Mouse (Mus musculus): ENCODE data around the gene Atg2a. TPM values are rescaled to one million over a fixed set of nuclear protein-coding genes. Genes with fewer than 3 reads are reported as not detected.

Gene Atg2a
- 3.6 and 4.0 TPM in 2 replicates for polyA plus RNA-seq (2015; fragmentation: Nextera tagmentation; extraction: Ambion mirVana)

DNA sequence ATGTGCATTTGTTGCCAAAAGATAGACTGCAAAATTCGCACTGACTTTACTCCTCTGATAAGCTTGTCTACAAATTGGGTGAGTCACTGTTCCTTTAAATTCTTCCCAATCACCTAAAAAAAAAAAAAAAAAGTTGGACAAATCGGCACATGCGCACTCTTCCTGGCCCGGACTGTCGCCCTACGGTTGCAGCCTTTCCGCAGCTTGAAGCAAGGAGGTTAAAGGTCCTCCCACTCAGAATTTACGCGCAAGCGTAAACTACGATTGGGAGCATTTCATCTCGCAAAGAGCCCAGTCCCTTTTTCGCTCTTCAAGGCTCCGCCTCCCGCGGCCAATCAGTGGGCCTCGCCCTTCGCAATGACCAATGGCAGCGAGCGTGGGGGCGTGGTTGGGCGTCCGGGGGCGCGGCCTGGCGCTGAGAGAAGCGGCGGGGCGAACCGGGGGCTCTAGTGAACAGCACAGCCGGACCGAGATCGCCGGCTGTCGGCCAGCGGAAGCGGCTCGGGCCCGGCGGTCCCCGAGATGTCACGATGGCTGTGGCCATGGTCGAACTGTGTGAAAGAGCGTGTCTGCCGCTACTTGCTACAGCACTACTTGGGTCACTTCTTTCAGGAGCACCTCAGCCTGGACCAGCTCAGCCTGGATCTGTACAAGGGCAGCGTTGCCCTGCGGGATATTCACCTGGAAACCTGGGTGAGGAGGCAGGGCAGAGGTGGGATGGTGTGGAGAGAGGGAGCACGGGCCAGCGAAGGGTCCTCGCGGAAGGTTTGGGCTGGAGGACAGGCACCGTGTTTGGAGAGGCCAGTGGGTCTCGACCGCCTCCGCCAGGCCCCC lies at the start of gene Atg2a:
TSS of gene Atg2a (plus strand) at position 395 of the 834 bp plus-strand sequence.
- Histone ChIP-seq H3K9ac (ENCODE audit: low read depth, low read length) (peak within 1 kb of the TSS; percentile 77), H3K27ac (ENCODE audit: low read depth, low read length) (peak within 1 kb of the TSS; percentile 77), H3K9me3 (ENCODE audit: control insufficient read depth) (no peaks in the 10 kb centered on the region), H3K36me3 (ENCODE audit: control insufficient read depth, insufficient read depth) (peaks cover 22% of the 10 kb centered on the region), H3K27me3 (replicated peaks; ENCODE audit: control insufficient read depth, insufficient read depth, low read length) (no peaks in the 10 kb centered on the region), H3K4me2 (replicated peaks; ENCODE audit: low read depth) (peak within 1 kb of the TSS; percentile 88), H3K4me1 (replicated peaks; ENCODE audit: control insufficient read depth, insufficient read depth, low read length) (peaks cover 2% of the 10 kb centered on the region; the same call in 1 of the 2 replicates), H3K4me3 (ENCODE audit: low read depth, low read length) (peak within 1 kb of the TSS; percentile 90)
- peak; percentile 95 for ATAC-seq
- peak; percentile 48 for TF ChIP-seq CTCF (IDR thresholded peaks at IDR 0.05; ENCODE audit: low read depth)
- under 1% methylated on average over 55 of the region's 55 CpGs for WGBS

DNA sequence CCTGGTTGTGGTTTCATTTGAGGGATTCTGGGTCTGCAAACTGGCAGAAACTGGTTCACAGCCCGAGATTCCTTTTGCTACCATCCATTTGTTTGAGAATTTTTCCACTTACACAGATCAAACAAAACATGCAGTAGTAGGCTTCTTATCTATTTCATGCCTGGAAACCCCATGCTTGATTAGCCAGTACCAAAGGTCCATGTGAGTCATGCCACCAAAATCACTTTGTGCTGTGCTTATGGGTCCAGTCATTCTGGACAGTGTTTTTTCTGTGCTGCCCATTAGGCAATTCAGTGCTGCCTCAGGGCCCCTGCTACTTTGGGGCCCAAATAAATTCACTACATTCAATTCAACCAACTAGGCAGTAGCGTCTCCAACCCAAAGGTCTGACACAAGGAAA lies 37.2 kb upstream of the Atg2a start:
- Histone ChIP-seq H3K27ac (ENCODE audit: low read depth, low read length) (no peak overlapping the region), H3K27me3 (replicated peaks; ENCODE audit: control insufficient read depth, insufficient read depth, low read length) (no peaks in the 10 kb centered on the region), H3K9me3 (ENCODE audit: control insufficient read depth) (no peaks in the 10 kb centered on the region), H3K4me1 (replicated peaks; ENCODE audit: control insufficient read depth, insufficient read depth, low read length) (peaks cover 3% of the 10 kb centered on the region; the same call in 1 of the 2 replicates), H3K9ac (ENCODE audit: low read depth, low read length) (no peak overlapping the region), H3K36me3 (ENCODE audit: control insufficient read depth, insufficient read depth) (no peaks in the 10 kb centered on the region), H3K4me3 (ENCODE audit: low read depth, low read length) (no peak overlapping the region), H3K4me2 (replicated peaks; ENCODE audit: low read depth) (no peak overlapping the region)
- TF ChIP-seq CTCF (IDR thresholded peaks at IDR 0.05; ENCODE audit: low read depth), result no peak
- ATAC-seq, result peak; percentile 74
- 43% methylated on average over 2 of the region's 2 CpGs for WGBS

DNA sequence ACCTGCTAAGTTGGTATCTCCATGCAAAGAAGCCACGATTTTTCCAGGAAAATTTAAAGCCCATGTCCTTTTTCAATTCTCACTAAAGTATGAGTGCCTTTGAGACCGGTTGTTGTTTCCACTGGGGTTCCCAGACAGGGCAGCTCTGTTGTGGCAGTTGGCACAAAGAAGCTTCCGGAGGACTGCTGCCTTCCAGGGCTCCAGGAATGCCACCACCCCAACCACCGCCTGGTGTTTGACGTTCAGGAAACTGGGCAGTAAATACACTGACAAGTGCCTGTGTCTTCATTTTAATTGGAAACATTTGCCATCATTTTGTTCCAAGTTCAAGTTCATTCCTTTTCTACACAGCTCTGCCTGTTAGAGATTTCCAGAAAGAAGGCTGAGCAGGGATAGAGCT lies 34.8 kb upstream of the Atg2a start:
- H3K9me3 ChIP-seq (ENCODE audit: control insufficient read depth), result no peaks in the 10 kb centered on the region
- 73% methylated on average over 5 of the region's 5 CpGs for WGBS
- H3K9ac ChIP-seq (ENCODE audit: low read depth, low read length), result no peak overlapping the region
- no peaks in the 10 kb centered on the region for H3K27me3 ChIP-seq (replicated peaks; ENCODE audit: control insufficient read depth, insufficient read depth, low read length)
- H3K36me3 ChIP-seq (ENCODE audit: control insufficient read depth, insufficient read depth), result no peaks in the 10 kb centered on the region
- H3K4me2 ChIP-seq (replicated peaks; ENCODE audit: low read depth), result no peak overlapping the region
- ATAC-seq, result no peak
- H3K4me3 ChIP-seq (ENCODE audit: low read depth, low read length), result no peak overlapping the region
- peaks cover 3% of the 10 kb centered on the region; the same call in 1 of the 2 replicates for H3K4me1 ChIP-seq (replicated peaks; ENCODE audit: control insufficient read depth, insufficient read depth, low read length)
- no peak overlapping the region for H3K27ac ChIP-seq (ENCODE audit: low read depth, low read length)
- no peak for TF ChIP-seq CTCF (IDR thresholded peaks at IDR 0.05; ENCODE audit: low read depth)

DNA sequence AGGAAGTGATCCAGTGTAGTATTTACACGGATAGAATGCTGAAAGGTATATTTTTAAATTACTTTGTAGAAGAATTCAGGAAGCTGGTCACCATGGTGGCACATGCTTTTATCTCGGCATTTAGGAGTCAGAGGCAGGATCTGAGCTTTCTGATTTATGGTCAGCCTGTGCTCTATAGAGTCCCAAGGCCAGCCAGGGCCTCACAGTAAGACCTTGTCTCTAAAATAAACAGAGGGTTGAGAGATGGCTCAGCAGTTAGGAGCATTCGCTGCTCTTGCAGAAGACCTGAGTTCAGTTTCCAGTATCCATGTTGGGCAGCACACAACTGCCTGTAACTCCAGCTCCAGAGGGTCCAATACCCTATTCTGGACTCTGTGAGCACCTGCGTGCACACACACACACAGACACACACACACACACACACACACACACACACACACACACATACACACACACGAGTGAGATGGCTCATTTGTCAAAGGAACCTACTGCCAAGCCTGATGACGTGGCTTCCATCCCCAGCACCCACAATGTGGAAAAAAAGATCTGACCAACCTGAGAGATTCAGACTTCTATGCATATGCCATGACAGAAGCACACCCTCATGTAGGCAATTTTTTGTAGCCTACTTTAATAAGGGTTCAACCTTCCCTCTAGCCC lies 25.3 kb upstream of the Atg2a start:
- Histone ChIP-seq H3K4me3 (ENCODE audit: low read depth, low read length) (no peak overlapping the region), H3K27ac (ENCODE audit: low read depth, low read length) (no peak overlapping the region), H3K4me1 (replicated peaks; ENCODE audit: control insufficient read depth, insufficient read depth, low read length) (no peaks in the 10 kb centered on the region), H3K9ac (ENCODE audit: low read depth, low read length) (no peak overlapping the region), H3K9me3 (ENCODE audit: control insufficient read depth) (no peaks in the 10 kb centered on the region), H3K4me2 (replicated peaks; ENCODE audit: low read depth) (no peak overlapping the region), H3K36me3 (ENCODE audit: control insufficient read depth, insufficient read depth) (no peaks in the 10 kb centered on the region), H3K27me3 (replicated peaks; ENCODE audit: control insufficient read depth, insufficient read depth, low read length) (no peaks in the 10 kb centered on the region)
- WGBS, result 43% methylated on average over 6 of the region's 6 CpGs
- no peak for ATAC-seq
- no peak for TF ChIP-seq CTCF (IDR thresholded peaks at IDR 0.05; ENCODE audit: low read depth)

DNA sequence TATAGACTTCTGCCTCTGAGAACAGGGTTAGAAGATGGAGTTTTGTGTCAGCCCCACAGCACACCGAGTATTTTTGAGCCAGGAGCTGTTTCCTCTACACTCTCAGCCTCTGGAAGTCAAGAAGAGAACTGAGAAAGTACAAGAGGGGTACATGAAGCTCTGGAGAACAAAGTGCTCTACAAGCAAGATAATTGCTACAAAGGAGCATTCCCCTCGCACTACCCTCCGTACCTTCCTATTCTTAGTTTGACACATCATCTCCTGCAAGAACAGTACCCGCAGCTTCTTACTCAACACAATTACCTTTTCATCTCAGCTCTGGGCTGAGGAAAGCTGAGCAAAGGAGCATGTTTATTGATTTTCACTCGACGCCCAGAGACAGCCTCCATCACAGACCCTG lies 22.9 kb upstream of the Atg2a start:
- 70% methylated on average over 6 of the region's 6 CpGs for WGBS
- no peaks in the 10 kb centered on the region for H3K27me3 ChIP-seq (replicated peaks; ENCODE audit: control insufficient read depth, insufficient read depth, low read length)
- ATAC-seq, result no peak
- TF ChIP-seq CTCF (IDR thresholded peaks at IDR 0.05; ENCODE audit: low read depth), result no peak
- no peaks in the 10 kb centered on the region for H3K4me1 ChIP-seq (replicated peaks; ENCODE audit: control insufficient read depth, insufficient read depth, low read length)
- H3K9me3 ChIP-seq (ENCODE audit: control insufficient read depth), result no peaks in the 10 kb centered on the region
- H3K9ac ChIP-seq (ENCODE audit: low read depth, low read length), result no peak overlapping the region
- no peak overlapping the region for H3K27ac ChIP-seq (ENCODE audit: low read depth, low read length)
- no peak overlapping the region for H3K4me3 ChIP-seq (ENCODE audit: low read depth, low read length)
- H3K4me2 ChIP-seq (replicated peaks; ENCODE audit: low read depth), result no peak overlapping the region
- H3K36me3 ChIP-seq (ENCODE audit: control insufficient read depth, insufficient read depth), result no peaks in the 10 kb centered on the region

DNA sequence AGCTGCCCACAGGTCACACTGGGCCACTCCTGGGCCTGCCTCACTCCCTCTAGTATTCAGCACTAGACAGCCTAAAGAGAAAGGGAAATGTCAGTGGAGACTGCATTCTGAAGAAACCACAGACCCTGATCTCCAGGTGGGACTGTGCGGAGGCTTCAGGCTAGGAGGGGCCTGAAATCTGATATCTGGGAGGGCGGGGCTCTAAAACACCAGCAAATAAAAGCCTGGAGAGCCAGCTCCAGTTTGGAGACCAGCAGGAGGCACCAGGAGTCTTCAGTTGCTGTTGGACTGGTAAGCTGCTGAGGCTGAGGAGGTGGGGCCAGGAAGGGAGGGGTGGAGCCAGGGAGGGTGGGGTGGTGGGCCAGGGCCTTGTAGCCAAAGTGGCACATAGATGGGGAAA lies 15.3 kb upstream of the Atg2a start, which contains the start of gene Gpha2:
TSS of gene Gpha2 (plus strand) at position 246 of the 400 bp plus-strand sequence.
- 32% methylated on average over 2 of the region's 2 CpGs for WGBS
- peak; percentile 26; the same call in 1 of the 2 replicates for TF ChIP-seq CTCF (IDR thresholded peaks at IDR 0.05; ENCODE audit: low read depth)
- Histone ChIP-seq H3K9ac (ENCODE audit: low read depth, low read length) (no peak within 1 kb of the TSS), H3K27ac (ENCODE audit: low read depth, low read length) (no peak within 1 kb of the TSS), H3K27me3 (replicated peaks; ENCODE audit: control insufficient read depth, insufficient read depth, low read length) (no peaks in the 10 kb centered on the region), H3K9me3 (ENCODE audit: control insufficient read depth) (no peaks in the 10 kb centered on the region), H3K4me1 (replicated peaks; ENCODE audit: control insufficient read depth, insufficient read depth, low read length) (no peaks in the 10 kb centered on the region), H3K36me3 (ENCODE audit: control insufficient read depth, insufficient read depth) (peaks cover 43% of the 10 kb centered on the region), H3K4me2 (replicated peaks; ENCODE audit: low read depth) (no peak within 1 kb of the TSS), H3K4me3 (ENCODE audit: low read depth, low read length) (no peak within 1 kb of the TSS)
- no peak; the same call in 1 of the 2 replicates for ATAC-seq
